Mouse (Mus musculus): ENCODE data around the gene Gm3594. TPM values are rescaled to one million over a fixed set of nuclear protein-coding genes. Genes with fewer than 3 reads are reported as not detected.
"Not testable (repeated sequence)": the region's sequence is repeated elsewhere in the genome, so short reads cannot be mapped to it uniquely, and the experiment has no call there.

The Gm3594 gene
- polyA plus RNA-seq, 1 experiment from 2014 or later = not detected

DNA sequence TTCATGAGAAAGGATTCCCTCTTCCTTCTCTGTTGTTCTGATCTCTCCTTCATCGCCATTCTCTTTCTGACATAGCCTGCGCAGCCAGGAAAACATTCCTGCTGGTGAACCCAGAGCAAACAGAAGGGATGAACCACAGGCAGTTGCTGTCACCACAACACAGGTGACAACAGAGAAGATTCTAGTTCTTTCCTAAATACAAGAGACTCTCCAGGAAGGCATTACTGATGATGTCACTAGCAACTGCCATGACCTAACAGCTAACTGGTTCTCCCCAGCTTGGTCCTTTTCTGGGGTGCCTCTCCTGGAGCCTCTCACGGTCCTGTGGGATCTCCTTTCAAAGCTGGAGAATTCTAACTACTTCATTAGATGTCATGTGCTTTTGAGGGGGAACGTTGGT lies 54.2 kb downstream of the Gm3594 start, which contains the start of gene Gm16440:
Gene Gm16440 (minus strand): TSS at position 101 of the 400 bp plus-strand sequence.
- H3K27me3 ChIP-seq (ENCODE audit: control insufficient read depth, insufficient read depth, low read depth, low read length); H3K4me2 ChIP-seq (ENCODE audit: low read length); H3K27ac ChIP-seq (ENCODE audit: low read length); H3K9me3 ChIP-seq (replicated peaks; ENCODE audit: control insufficient read depth, low read length, poor library complexity, severe bottlenecking); H3K36me3 ChIP-seq (ENCODE audit: control insufficient read depth, insufficient read depth, low read length); H3K4me1 ChIP-seq (ENCODE audit: control insufficient read depth, insufficient read depth, low read length); H3K9ac ChIP-seq (ENCODE audit: low read depth, low read length); ATAC-seq; H3K4me3 ChIP-seq (ENCODE audit: low read depth, low read length): not testable (repeated sequence)
- 96% methylated on average over 2 of the region's 4 CpGs for WGBS

Other genes starting within 250 kb of the Gm3594 start
- not detected in 2 replicates for gene Gm21560, start 225.3 kb downstream of the Gm3594 start, polyA plus RNA-seq (2015; fragmentation: Nextera tagmentation; extraction: Ambion mirVana)
- 10.4 and 12.1 TPM in 2 replicates for gene Gm3411, start 157.4 kb downstream of the Gm3594 start, polyA plus RNA-seq (2015; fragmentation: Nextera tagmentation; extraction: Ambion mirVana)
- gene Gm21103, start 139.8 kb downstream of the Gm3594 start, polyA plus RNA-seq (2015; fragmentation: Nextera tagmentation; extraction: Ambion mirVana) = not detected in 2 replicates
- not detected in 2 replicates for gene Gm3618, start 100.9 kb downstream of the Gm3594 start, polyA plus RNA-seq (2015; fragmentation: Nextera tagmentation; extraction: Ambion mirVana)
- gene Gm16440, start 54.3 kb downstream of the Gm3594 start, polyA plus RNA-seq (2015; fragmentation: Nextera tagmentation; extraction: Ambion mirVana) = not detected in 2 replicates
- gene Gm3591, start 32.1 kb downstream of the Gm3594 start, polyA plus RNA-seq (2015; fragmentation: Nextera tagmentation; extraction: Ambion mirVana) = 6.4 and 7.9 TPM in 2 replicates
- gene Gm8356, start 92.7 kb upstream of the Gm3594 start, polyA plus RNA-seq (2015; fragmentation: Nextera tagmentation; extraction: Ambion mirVana) = not detected in 2 replicates
- gene Gm3629, start 146.0 kb upstream of the Gm3594 start, polyA plus RNA-seq (2015; fragmentation: Nextera tagmentation; extraction: Ambion mirVana) = 0.92 and 1.0 TPM in 2 replicates
- 0.35 TPM in 1 of 2 replicates, not detected in the other for gene Gm3460, start 177.8 kb upstream of the Gm3594 start, polyA plus RNA-seq (2015; fragmentation: Nextera tagmentation; extraction: Ambion mirVana)
- gene Gm10251, start 239.6 kb upstream of the Gm3594 start, polyA plus RNA-seq (2015; fragmentation: Nextera tagmentation; extraction: Ambion mirVana) = not detected in 2 replicates

Measured in midbrain, embryonic 16.5 days (tissue).